Mouse (Mus musculus) left cerebral cortex, postnatal 36 days (tissue): ENCODE measurements at regions not wholly inside any gene's neighbourhood (a gene's known extent, or its start where the extent isn't known, plus 50 kb on each side); places are given as distances from the start of the nearest gene placed in this dataset.
A peak's percentile ranks its signal among the peaks of the same experiment; 100 is the strongest.

ENCODE experiments used
- DNase-seq, 2 experiments: peaks; one replicate each; pipeline ENCODE4 v3.0.0; 2021 to 2022; ENCODE audit warnings: low spot score in 2 of 2, mixed read lengths in 1 of 2
- intact Hi-C: fragments of 180-260 bp; cut with DNase I; formaldehyde crosslinking; loops from one replicate; pipeline ENCODE4 v1.15.1; 2025

- no peak for DNase-seq
- intact Hi-C loops: no loop called here
These were observed 181.8 kb upstream of the Rnpc3 start for GRCm38 (mm10) chr3:113811790-113812189.

- intact Hi-C loops: no loop called here
- DNase-seq: no peak
These were observed 170.9 kb upstream of the Col11a1 start for GRCm38 (mm10) chr3:113859421-113859820.

- intact Hi-C loops: no loop called here
- no peak for DNase-seq
These were observed 170.3 kb upstream of the Col11a1 start for GRCm38 (mm10) chr3:113860005-113860404.

- intact Hi-C loops: no loop called here
- DNase-seq: no peak
These were observed 169.9 kb upstream of the Col11a1 start for GRCm38 (mm10) chr3:113860426-113860825.

- intact Hi-C loops: no loop called here
- DNase-seq: no peak
These were observed 157.1 kb upstream of the Col11a1 start for GRCm38 (mm10) chr3:113873226-113873625.

GRCm38 (mm10) chr3:113905162-113905561, 125.2 kb upstream of the Col11a1 start:
- no peak for DNase-seq
- intact Hi-C loops: no loop called here

GRCm38 (mm10) chr3:113919350-113920179, 110.8 kb upstream of the Col11a1 start:
- intact Hi-C loops: no loop called here
- DNase-seq: peak in 1 of 2 experiments; percentile 6

GRCm38 (mm10) chr3:113931553-113931952, 98.8 kb upstream of the Col11a1 start:
- no peak for DNase-seq
- intact Hi-C loops: no loop called here

GRCm38 (mm10) chr3:113950501-113950900, 79.8 kb upstream of the Col11a1 start:
- no peak for DNase-seq
- intact Hi-C loops: no loop called here

GRCm38 (mm10) chr3:113952468-113952867, 77.9 kb upstream of the Col11a1 start:
- DNase-seq: no peak
- intact Hi-C loops: no loop called here

GRCm38 (mm10) chr3:113953113-113953512, 77.2 kb upstream of the Col11a1 start:
- intact Hi-C loops: no loop called here
- DNase-seq: no peak

- intact Hi-C loops: no loop called here
These were observed 75.9 kb upstream of the Col11a1 start for GRCm38 (mm10) chr3:113954486-113954885.

GRCm38 (mm10) chr3:113960080-113960479, 70.3 kb upstream of the Col11a1 start:
- no peak for DNase-seq
- intact Hi-C loops: no loop called here

More at GRCm38 (mm10) chr3:113954486-113954885, 75.9 kb upstream of the Col11a1 start:
- no peak for DNase-seq
